Mouse (Mus musculus) forebrain, embryonic 11.5 days (tissue): Measurements from ENCODE around the gene Gm12185. TPM values are rescaled to one million over a fixed set of nuclear protein-coding genes. Genes with fewer than 3 reads are reported as not detected.
"Not testable (repeated sequence)": the region's sequence is repeated elsewhere in the genome, so short reads cannot be mapped to it uniquely, and the experiment has no call there.

Source experiments
- ATAC-seq: fragments of 200-750 bp; cut with Nextera tagmentation; replicated peaks from 2 replicates; pipeline ENCODE4 v1.8.0; 2017; ENCODE audit warnings: moderate TSS enrichment; ENCODE audit not compliant: low FRiP score
- DNase-seq: peaks from one replicate; pipeline ENCODE4 v3.0.0-alpha.2; 2017; ENCODE audit warnings: low spot score
- H3K27ac ChIP-seq: fragments of 300-500 bp; sonication (generic); 2 replicates; pipeline ENCODE4 v1.5.1; 2014; ENCODE audit warnings: low read depth, low read length
- H3K27me3 ChIP-seq: fragments of 300-500 bp; sonication (generic); 2 replicates; pipeline ENCODE4 v1.6.1; 2014; ENCODE audit warnings: mild to moderate bottlenecking, low read length, mixed read lengths; ENCODE audit not compliant: control insufficient read depth, insufficient read depth
- H3K36me3 ChIP-seq: fragments of 300-500 bp; sonication (generic); 2 replicates; pipeline ENCODE4 v1.6.1; 2014; ENCODE audit warnings: mild to moderate bottlenecking, low read length, moderate library complexity, mixed read lengths; ENCODE audit not compliant: control insufficient read depth, insufficient read depth
- H3K4me1 ChIP-seq: fragments of 300-500 bp; sonication (generic); replicated peaks from 2 replicates; pipeline ENCODE4 v1.6.1; 2014; ENCODE audit warnings: low read length, mixed read lengths; ENCODE audit not compliant: control insufficient read depth, insufficient read depth
- H3K4me2 ChIP-seq: fragments of 300-500 bp; sonication (generic); 2 replicates; pipeline ENCODE4 v1.6.1; 2014; ENCODE audit warnings: low read depth, mild to moderate bottlenecking, low read length, moderate library complexity, mixed read lengths; ENCODE audit not compliant: severe bottlenecking
- H3K4me3 ChIP-seq: fragments of 300-500 bp; sonication (generic); 2 replicates; pipeline ENCODE4 v1.5.1; 2014; ENCODE audit warnings: low read depth, low read length
- H3K9ac ChIP-seq: fragments of 300-500 bp; sonication (generic); 2 replicates; pipeline ENCODE4 v1.6.1; 2014; ENCODE audit warnings: low read length
- H3K9me3 ChIP-seq: fragments of 300-500 bp; sonication (generic); 2 replicates; pipeline ENCODE4 v1.6.1; 2016; ENCODE audit warnings: low read length, mixed read lengths; ENCODE audit not compliant: control insufficient read depth
- whole genome bisulfite sequencing: fragments of 180-500 bp; shearing (Covaris S2); extraction: QIAGEN DNeasy Blood & Tissue Kit; methylation state at CpG from one replicate; pipeline ENCODE4 v1.1.7; 2014; 5-methylcytosine and 5-hydroxymethylcytosine counted together
- polyA plus RNA-seq: library from polyadenylated mRNA; unstranded; fragments of >200 nt; fragmentation: Nextera tagmentation; extraction: Ambion mirVana; gene quantifications from 2 replicates; pipeline ENCODE4 v1.2.1, GENCODE M21; 2014

The Gm12185 gene
- polyA plus RNA-seq, 1 experiment from 2014 or later, result not detected

- not testable (repeated sequence) for DNase-seq
Measured at GRCm38 (mm10) chr11:48933422-48933821, 58.6 kb downstream of the Gm12185 start.

GRCm38 (mm10) chr11:48928068-48928467 lies 64.0 kb downstream of the Gm12185 start:
- not testable (repeated sequence) for H3K4me1 ChIP-seq, DNase-seq, H3K4me3 ChIP-seq, H3K27ac ChIP-seq, H3K9ac ChIP-seq, H3K36me3 ChIP-seq, H3K4me2 ChIP-seq, H3K27me3 ChIP-seq, ATAC-seq, H3K9me3 ChIP-seq
- WGBS, result 94% methylated on average over 1 of the region's 1 CpGs

More at GRCm38 (mm10) chr11:48933422-48933821, 58.6 kb downstream of the Gm12185 start:
- not testable (repeated sequence) for H3K4me1 ChIP-seq, H3K9ac ChIP-seq, ATAC-seq, H3K9me3 ChIP-seq, H3K27me3 ChIP-seq, H3K27ac ChIP-seq, H3K4me3 ChIP-seq, H3K4me2 ChIP-seq, H3K36me3 ChIP-seq
- 78% methylated on average over 1 of the region's 1 CpGs for WGBS

- H3K27ac ChIP-seq, H3K9me3 ChIP-seq, DNase-seq, H3K9ac ChIP-seq, H3K36me3 ChIP-seq, ATAC-seq, H3K4me3 ChIP-seq, H3K27me3 ChIP-seq, H3K4me2 ChIP-seq, H3K4me1 ChIP-seq: not testable (repeated sequence)
Measured at GRCm38 (mm10) chr11:48926437-48926836, 65.6 kb downstream of the Gm12185 start.

GRCm38 (mm10) chr11:48923818-48924217 lies 68.2 kb downstream of the Gm12185 start:
- H3K27ac ChIP-seq, H3K27me3 ChIP-seq, H3K4me3 ChIP-seq, H3K4me2 ChIP-seq, H3K4me1 ChIP-seq, H3K36me3 ChIP-seq, ATAC-seq, H3K9me3 ChIP-seq, H3K9ac ChIP-seq, DNase-seq: not testable (repeated sequence)
- 78% methylated on average over 5 of the region's 5 CpGs for WGBS

GRCm38 (mm10) chr11:48918380-48918779 lies 73.6 kb downstream of the Gm12185 start:
- H3K4me3 ChIP-seq, result no peak overlapping the region
- no peaks in the 10 kb centered on the region for H3K4me1 ChIP-seq
- no peak overlapping the region for H3K9ac ChIP-seq
- ATAC-seq, result no peak
- no peaks in the 10 kb centered on the region for H3K9me3 ChIP-seq
- no peaks in the 10 kb centered on the region for H3K27me3 ChIP-seq
- H3K36me3 ChIP-seq, result no peaks in the 10 kb centered on the region
- 95% methylated on average over 3 of the region's 3 CpGs for WGBS
- H3K27ac ChIP-seq, result no peak overlapping the region
- no peak for DNase-seq
- H3K4me2 ChIP-seq, result no peak overlapping the region

- Histone ChIP-seq H3K4me2 (no peak overlapping the region), H3K4me3 (no peak overlapping the region), H3K27ac (no peak overlapping the region), H3K9me3 (no peaks in the 10 kb centered on the region), H3K9ac (no peak overlapping the region), H3K27me3 (no peaks in the 10 kb centered on the region), H3K36me3 (no peaks in the 10 kb centered on the region), H3K4me1 (no peaks in the 10 kb centered on the region)
- DNase-seq (no peak), ATAC-seq (no peak)
- 98% methylated on average over 1 of the region's 1 CpGs for WGBS
Measured at GRCm38 (mm10) chr11:48913611-48914010, 78.4 kb downstream of the Gm12185 start.

- no peaks in the 10 kb centered on the region for H3K36me3 ChIP-seq
- no peak for ATAC-seq
- no peaks in the 10 kb centered on the region for H3K27me3 ChIP-seq
- 65% methylated on average over 1 of the region's 1 CpGs for WGBS
- no peak overlapping the region for H3K4me3 ChIP-seq
- H3K9me3 ChIP-seq, result no peaks in the 10 kb centered on the region
- no peak overlapping the region for H3K9ac ChIP-seq
- no peak for DNase-seq
- no peak overlapping the region for H3K4me2 ChIP-seq
- no peaks in the 10 kb centered on the region for H3K4me1 ChIP-seq
- no peak overlapping the region for H3K27ac ChIP-seq
Measured at GRCm38 (mm10) chr11:48908459-48908858, 83.6 kb downstream of the Gm12185 start.

- WGBS, result 72% methylated on average over 2 of the region's 2 CpGs
- Histone ChIP-seq H3K4me1 (no peaks in the 10 kb centered on the region), H3K4me3 (no peak within 1 kb of the TSS), H3K27me3 (no peaks in the 10 kb centered on the region), H3K9me3 (no peaks in the 10 kb centered on the region), H3K27ac (no peak within 1 kb of the TSS), H3K9ac (no peak within 1 kb of the TSS), H3K36me3 (no peaks in the 10 kb centered on the region), H3K4me2 (no peak within 1 kb of the TSS)
- no peak for DNase-seq
- no peak for ATAC-seq
Measured at GRCm38 (mm10) chr11:48902021-48902420, 90.0 kb downstream of the Gm12185 start, which contains the start of gene Gm5431. TSS of gene Gm5431 (minus strand) at chr11:48902214.

- H3K4me1 ChIP-seq, H3K4me2 ChIP-seq, H3K36me3 ChIP-seq, H3K9ac ChIP-seq, DNase-seq, H3K9me3 ChIP-seq, H3K4me3 ChIP-seq, H3K27ac ChIP-seq, ATAC-seq, H3K27me3 ChIP-seq: not testable (repeated sequence)
- WGBS, result 84% methylated on average over 1 of the region's 1 CpGs
Measured at GRCm38 (mm10) chr11:48901567-48901930, 90.5 kb downstream of the Gm12185 start.
